21 mouse cellular contexts compared by ENCODE assay signal in genomic region chr11:33668376-33668775, GRCm38 (mm10).
DNase-seq lines count a peak whose midpoint lies in the region; ATAC-seq and TF ChIP-seq lines count a peak whose summit lies in the region.
"Had no signal": no experiment of that assay in that cellular context is flagged by ENCODE, and none has a peak within 500 bp of the region (broad histone marks: within the 10 kb centered on the region; RNA-seq: fewer than 3 reads in every experiment).

No protein-coding gene starts in this region.

- H3K27me3 ChIP-seq in forebrain, embryonic 14.5 days (replicated peaks; ENCODE audit: control insufficient read depth, insufficient read depth, low read length), result no peaks in the 10 kb centered on the region
- no peaks in the 10 kb centered on the region for H3K27me3 ChIP-seq in forebrain, embryonic 11.5 days (ENCODE audit: control insufficient read depth, insufficient read depth, low read length)
- H3K27me3 ChIP-seq in forebrain, embryonic 16.5 days (replicated peaks; ENCODE audit: control insufficient read depth, insufficient read depth, low read length), result no peaks in the 10 kb centered on the region
- no peaks in the 10 kb centered on the region for H3K27me3 ChIP-seq in forebrain, embryonic 10.5 days (ENCODE audit: poor library complexity, severe bottlenecking)
- H3K27me3 ChIP-seq in hindbrain, embryonic 12.5 days, result no peaks in the 10 kb centered on the region
- H3K27me3 ChIP-seq in hindbrain, postnatal 0 days (ENCODE audit: insufficient read depth, low read length), result no peaks in the 10 kb centered on the region
- no peaks in the 10 kb centered on the region for H3K27me3 ChIP-seq in neural tube, embryonic 13.5 days
- H3K27me3 ChIP-seq in neural tube, embryonic 15.5 days (replicated peaks), result no peaks in the 10 kb centered on the region
- H3K27me3 ChIP-seq: embryonic facial prominence, embryonic 15.5 days had no signal

- no peak for DNase-seq in forebrain, embryonic 14.5 days (ENCODE audit: low spot score)
- no peak for DNase-seq in forebrain, embryonic 11.5 days (ENCODE audit: low spot score)
- DNase-seq in forebrain, embryonic 10.5 days (ENCODE audit: extremely low spot score, low spot score), result no peak
- DNase-seq in hindbrain, postnatal 0 days (ENCODE audit: low spot score), result no peak
- DNase-seq: adrenal gland, adult 2 months; adrenal gland, postnatal 10 days; adrenal gland, postnatal 25 days; cerebellum, adult 11 months; cerebellum, adult 18-20 months; cerebellum, adult 8-10 months; cerebellum, adult 9-11 months; cerebellum, postnatal 14 days; cerebellum, postnatal 36 days; embryo, embryonic 11 days had no signal

- H3K27ac ChIP-seq in forebrain, embryonic 14.5 days (ENCODE audit: low read depth, low read length), result no peak overlapping the region
- no peak overlapping the region for H3K27ac ChIP-seq in forebrain, embryonic 11.5 days (ENCODE audit: low read depth, low read length)
- no peak overlapping the region for H3K27ac ChIP-seq in forebrain, embryonic 16.5 days (ENCODE audit: low read length)
- H3K27ac ChIP-seq in forebrain, embryonic 10.5 days, result no peak overlapping the region
- H3K27ac ChIP-seq in hindbrain, embryonic 12.5 days, result 0 out of 2 replicates have a peak overlapping the region, but pooled peaks have one; percentile 9
- no peak overlapping the region for H3K27ac ChIP-seq in hindbrain, postnatal 0 days
- H3K27ac ChIP-seq in neural tube, embryonic 13.5 days (replicated peaks), result peak overlapping the region; percentile 89
- H3K27ac ChIP-seq in neural tube, embryonic 15.5 days (replicated peaks), result no peak overlapping the region
- H3K27ac ChIP-seq: embryonic facial prominence, embryonic 13.5 days; embryonic facial prominence, embryonic 15.5 days had no signal

- H3K36me3 ChIP-seq in forebrain, embryonic 14.5 days (ENCODE audit: control insufficient read depth, insufficient read depth, low read length), result no peaks in the 10 kb centered on the region
- H3K36me3 ChIP-seq in forebrain, embryonic 11.5 days (ENCODE audit: control insufficient read depth, insufficient read depth, low read length), result no peaks in the 10 kb centered on the region
- no peaks in the 10 kb centered on the region for H3K36me3 ChIP-seq in forebrain, embryonic 16.5 days (ENCODE audit: control insufficient read depth, insufficient read depth)
- no peaks in the 10 kb centered on the region for H3K36me3 ChIP-seq in forebrain, embryonic 10.5 days (replicated peaks)
- H3K36me3 ChIP-seq in hindbrain, embryonic 12.5 days, result no peaks in the 10 kb centered on the region
- H3K36me3 ChIP-seq in hindbrain, postnatal 0 days (ENCODE audit: insufficient read depth, low read length), result no peaks in the 10 kb centered on the region
- H3K36me3 ChIP-seq in neural tube, embryonic 13.5 days, result no peaks in the 10 kb centered on the region
- no peaks in the 10 kb centered on the region for H3K36me3 ChIP-seq in neural tube, embryonic 15.5 days
- H3K36me3 ChIP-seq: embryonic facial prominence, embryonic 13.5 days; embryonic facial prominence, embryonic 15.5 days had no signal

- H3K9me3 ChIP-seq in forebrain, embryonic 14.5 days (replicated peaks; ENCODE audit: control insufficient read depth, low read length), result no peaks in the 10 kb centered on the region
- no peaks in the 10 kb centered on the region for H3K9me3 ChIP-seq in forebrain, embryonic 11.5 days (ENCODE audit: control insufficient read depth, low read length)
- no peaks in the 10 kb centered on the region for H3K9me3 ChIP-seq in forebrain, embryonic 16.5 days (ENCODE audit: control insufficient read depth, low read length)
- H3K9me3 ChIP-seq in forebrain, embryonic 10.5 days, result no peaks in the 10 kb centered on the region
- no peaks in the 10 kb centered on the region for H3K9me3 ChIP-seq in hindbrain, embryonic 12.5 days (replicated peaks)
- H3K9me3 ChIP-seq in hindbrain, postnatal 0 days (ENCODE audit: low read length), result no peaks in the 10 kb centered on the region
- no peaks in the 10 kb centered on the region for H3K9me3 ChIP-seq in neural tube, embryonic 13.5 days
- H3K9me3 ChIP-seq in neural tube, embryonic 15.5 days (replicated peaks), result no peaks in the 10 kb centered on the region
- H3K9me3 ChIP-seq: embryonic facial prominence, embryonic 13.5 days; embryonic facial prominence, embryonic 15.5 days had no signal

- WGBS in forebrain, embryonic 14.5 days, result 52% methylated on average over 6 of the region's 6 CpGs
- 79% methylated on average over 6 of the region's 6 CpGs for WGBS in forebrain, embryonic 11.5 days
- WGBS in forebrain, embryonic 16.5 days, result 39% methylated on average over 6 of the region's 6 CpGs
- 83% methylated on average over 6 of the region's 6 CpGs for WGBS in forebrain, embryonic 10.5 days
- 66% methylated on average over 6 of the region's 6 CpGs for WGBS in hindbrain, embryonic 12.5 days
- 65% methylated on average over 6 of the region's 6 CpGs for WGBS in hindbrain, postnatal 0 days
- 39% methylated on average over 6 of the region's 6 CpGs for WGBS in neural tube, embryonic 13.5 days
- WGBS in neural tube, embryonic 15.5 days, result 40% methylated on average over 6 of the region's 6 CpGs

- no peaks in the 10 kb centered on the region for H3K4me1 ChIP-seq in forebrain, embryonic 14.5 days (ENCODE audit: control insufficient read depth, insufficient read depth, low read length)
- H3K4me1 ChIP-seq in forebrain, embryonic 11.5 days (replicated peaks; ENCODE audit: control insufficient read depth, insufficient read depth, low read length), result no peaks in the 10 kb centered on the region
- 0 out of 2 replicates have a peak, but pooled peaks cover 7% of the 10 kb centered on the region for H3K4me1 ChIP-seq in forebrain, embryonic 16.5 days (replicated peaks; ENCODE audit: control insufficient read depth, insufficient read depth, low read length)
- 0 out of 2 replicates have a peak, but pooled peaks cover 4% of the 10 kb centered on the region for H3K4me1 ChIP-seq in forebrain, embryonic 10.5 days
- peaks cover 20% of the 10 kb centered on the region for H3K4me1 ChIP-seq in hindbrain, embryonic 12.5 days
- no peaks in the 10 kb centered on the region for H3K4me1 ChIP-seq in hindbrain, postnatal 0 days (ENCODE audit: insufficient read depth, low read length)
- H3K4me1 ChIP-seq in neural tube, embryonic 13.5 days (replicated peaks), result peaks cover 46% of the 10 kb centered on the region
- peaks cover 39% of the 10 kb centered on the region for H3K4me1 ChIP-seq in neural tube, embryonic 15.5 days
- H3K4me1 ChIP-seq: embryonic facial prominence, embryonic 15.5 days had no signal

- no peak for TF ChIP-seq CTCF in hindbrain, postnatal 0 days (IDR thresholded peaks at IDR 0.05; ENCODE audit: low read depth)

- ATAC-seq in forebrain, embryonic 14.5 days, result 0 out of 2 replicates have a peak, but pooled peaks have one; percentile 48
- ATAC-seq in forebrain, embryonic 11.5 days (replicated peaks; ENCODE audit: low FRiP score), result no peak
- peak; percentile 69 for ATAC-seq in forebrain, embryonic 16.5 days
- no peak for ATAC-seq in hindbrain, embryonic 12.5 days (ENCODE audit: low FRiP score)
- ATAC-seq in hindbrain, postnatal 0 days, result no peak
- no peak for ATAC-seq in neural tube, embryonic 13.5 days (ENCODE audit: low read depth)
- ATAC-seq in neural tube, embryonic 15.5 days (ENCODE audit: low FRiP score), result no peak

- H3K4me3 ChIP-seq in forebrain, embryonic 14.5 days (ENCODE audit: low read depth, low read length), result no peak overlapping the region
- no peak overlapping the region for H3K4me3 ChIP-seq in forebrain, embryonic 11.5 days (ENCODE audit: low read depth, low read length)
- no peak overlapping the region for H3K4me3 ChIP-seq in forebrain, embryonic 16.5 days (replicated peaks; ENCODE audit: low read length)
- no peak overlapping the region for H3K4me3 ChIP-seq in forebrain, embryonic 10.5 days
- H3K4me3 ChIP-seq in hindbrain, embryonic 12.5 days, result no peak overlapping the region
- no peak overlapping the region for H3K4me3 ChIP-seq in hindbrain, postnatal 0 days (ENCODE audit: low read length)
- H3K4me3 ChIP-seq in neural tube, embryonic 13.5 days, result no peak overlapping the region
- no peak overlapping the region for H3K4me3 ChIP-seq in neural tube, embryonic 15.5 days (replicated peaks)
- H3K4me3 ChIP-seq: embryonic facial prominence, embryonic 13.5 days; embryonic facial prominence, embryonic 15.5 days; erythroblast, embryonic 14.5 days had no signal

- H3K9ac ChIP-seq in forebrain, embryonic 14.5 days (ENCODE audit: low read length), result no peak overlapping the region
- no peak overlapping the region for H3K9ac ChIP-seq in forebrain, embryonic 11.5 days (ENCODE audit: low read length)
- no peak overlapping the region for H3K9ac ChIP-seq in forebrain, embryonic 16.5 days (replicated peaks; ENCODE audit: low read depth, low read length)
- no peak overlapping the region for H3K9ac ChIP-seq in hindbrain, embryonic 12.5 days
- no peak overlapping the region for H3K9ac ChIP-seq in hindbrain, postnatal 0 days (replicated peaks; ENCODE audit: low read length)
- no peak overlapping the region for H3K9ac ChIP-seq in neural tube, embryonic 13.5 days
- H3K9ac ChIP-seq in neural tube, embryonic 15.5 days (replicated peaks), result no peak overlapping the region
- H3K9ac ChIP-seq: embryonic facial prominence, embryonic 13.5 days; embryonic facial prominence, embryonic 15.5 days had no signal

- no peak overlapping the region for H3K4me2 ChIP-seq in forebrain, embryonic 14.5 days (ENCODE audit: low read length)
- no peak overlapping the region for H3K4me2 ChIP-seq in forebrain, embryonic 11.5 days (ENCODE audit: low read depth, low read length, severe bottlenecking)
- no peak overlapping the region for H3K4me2 ChIP-seq in forebrain, embryonic 16.5 days (ENCODE audit: low read length)
- no peak overlapping the region for H3K4me2 ChIP-seq in hindbrain, embryonic 12.5 days (replicated peaks)
- H3K4me2 ChIP-seq in hindbrain, postnatal 0 days (ENCODE audit: low read depth, low read length), result no peak overlapping the region
- no peak overlapping the region for H3K4me2 ChIP-seq in neural tube, embryonic 13.5 days
- no peak overlapping the region for H3K4me2 ChIP-seq in neural tube, embryonic 15.5 days
- H3K4me2 ChIP-seq: embryonic facial prominence, embryonic 13.5 days; embryonic facial prominence, embryonic 15.5 days had no signal

Comparison
In these comparisons a context has a peak if more than half of its experiments do, and no peak if none do; other contexts are left out.
1. ATAC-seq: peak in forebrain, embryonic 14.5 days (single experiment) and forebrain, embryonic 16.5 days (single experiment); none in forebrain, embryonic 11.5 days (single experiment), hindbrain, embryonic 12.5 days (single experiment), hindbrain, postnatal 0 days (single experiment), neural tube, embryonic 13.5 days (single experiment) and neural tube, embryonic 15.5 days (single experiment).
2. H3K27ac ChIP-seq: peak in hindbrain, embryonic 12.5 days (single experiment) and neural tube, embryonic 13.5 days (single experiment); none in forebrain, embryonic 14.5 days (single experiment), forebrain, embryonic 11.5 days (single experiment), forebrain, embryonic 16.5 days (single experiment), forebrain, embryonic 10.5 days (single experiment), hindbrain, postnatal 0 days (single experiment) and neural tube, embryonic 15.5 days (single experiment).